Mouse (Mus musculus): ENCODE data around the gene Gse1. TPM values are rescaled to one million over a fixed set of nuclear protein-coding genes. Genes with fewer than 3 reads are reported as not detected.
A peak's percentile ranks its signal among the peaks of the same experiment; 100 is the strongest.

Gene Gse1
- polyA plus RNA-seq, 1 experiment from 2014 or later: 10.2 TPM

- no peaks in the 10 kb centered on the region for H3K36me3 ChIP-seq (ENCODE audit: control insufficient read depth, insufficient read depth, low read length)
- ATAC-seq (ENCODE audit: low read depth): peak; percentile 41; the same call in 1 of the 2 replicates
- H3K4me3 ChIP-seq (ENCODE audit: low read length): peak overlapping the region; percentile 25
- peaks cover 55% of the 10 kb centered on the region for H3K4me1 ChIP-seq (replicated peaks; ENCODE audit: control insufficient read depth, insufficient read depth, low read length)
- H3K4me2 ChIP-seq (ENCODE audit: low read depth, low read length): peak overlapping the region; percentile 48
- 11% methylated on average over 18 of the region's 20 CpGs for WGBS
- H3K9ac ChIP-seq (ENCODE audit: low read length): peak overlapping the region; percentile 53
- no peaks in the 10 kb centered on the region for H3K9me3 ChIP-seq (ENCODE audit: control insufficient read depth, low read length)
- no peaks in the 10 kb centered on the region for H3K27me3 ChIP-seq (ENCODE audit: control insufficient read depth, insufficient read depth, low read depth, low read length)
- peak overlapping the region; percentile 74 for H3K27ac ChIP-seq (ENCODE audit: low read length)
Measured at GRCm38 (mm10) chr8:120504251-120505081, 276.2 kb downstream of the Gse1 start.

DNA sequence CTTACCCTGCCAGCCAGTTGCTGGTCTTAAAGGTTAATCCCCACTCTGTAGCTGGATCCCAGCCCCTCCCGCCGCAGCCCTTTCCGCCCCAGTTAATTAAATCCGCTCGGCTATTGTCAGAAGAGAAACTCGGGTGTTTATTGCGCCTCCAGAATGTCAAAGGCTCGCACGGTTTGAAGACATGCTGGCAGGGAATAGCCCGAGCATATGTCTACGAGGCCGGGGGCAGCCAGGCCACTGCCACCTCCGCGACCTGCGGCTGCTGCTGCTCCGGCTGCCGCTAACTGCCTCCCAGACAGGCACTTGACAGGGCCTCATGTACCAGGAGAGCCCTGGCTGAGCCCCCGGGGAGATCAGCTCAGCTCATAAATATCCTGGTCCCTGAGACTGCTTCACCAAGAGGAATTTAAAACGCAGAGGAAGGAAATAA, 276.8 kb downstream of the Gse1 start:
- H3K4me2 ChIP-seq (ENCODE audit: low read depth, low read length): peak overlapping the region; percentile 48
- 5% methylated on average over 19 of the region's 19 CpGs for WGBS
- H3K27me3 ChIP-seq (ENCODE audit: control insufficient read depth, insufficient read depth, low read depth, low read length): no peaks in the 10 kb centered on the region
- ATAC-seq (ENCODE audit: low read depth): peak; percentile 13; the same call in 1 of the 2 replicates
- H3K4me1 ChIP-seq (replicated peaks; ENCODE audit: control insufficient read depth, insufficient read depth, low read length): peaks cover 61% of the 10 kb centered on the region
- H3K9ac ChIP-seq (ENCODE audit: low read length): peak overlapping the region; percentile 53
- peak overlapping the region; percentile 74 for H3K27ac ChIP-seq (ENCODE audit: low read length)
- H3K9me3 ChIP-seq (ENCODE audit: control insufficient read depth, low read length): no peaks in the 10 kb centered on the region
- H3K36me3 ChIP-seq (ENCODE audit: control insufficient read depth, insufficient read depth, low read length): no peaks in the 10 kb centered on the region
- peak overlapping the region; percentile 25 for H3K4me3 ChIP-seq (ENCODE audit: low read length)

DNA sequence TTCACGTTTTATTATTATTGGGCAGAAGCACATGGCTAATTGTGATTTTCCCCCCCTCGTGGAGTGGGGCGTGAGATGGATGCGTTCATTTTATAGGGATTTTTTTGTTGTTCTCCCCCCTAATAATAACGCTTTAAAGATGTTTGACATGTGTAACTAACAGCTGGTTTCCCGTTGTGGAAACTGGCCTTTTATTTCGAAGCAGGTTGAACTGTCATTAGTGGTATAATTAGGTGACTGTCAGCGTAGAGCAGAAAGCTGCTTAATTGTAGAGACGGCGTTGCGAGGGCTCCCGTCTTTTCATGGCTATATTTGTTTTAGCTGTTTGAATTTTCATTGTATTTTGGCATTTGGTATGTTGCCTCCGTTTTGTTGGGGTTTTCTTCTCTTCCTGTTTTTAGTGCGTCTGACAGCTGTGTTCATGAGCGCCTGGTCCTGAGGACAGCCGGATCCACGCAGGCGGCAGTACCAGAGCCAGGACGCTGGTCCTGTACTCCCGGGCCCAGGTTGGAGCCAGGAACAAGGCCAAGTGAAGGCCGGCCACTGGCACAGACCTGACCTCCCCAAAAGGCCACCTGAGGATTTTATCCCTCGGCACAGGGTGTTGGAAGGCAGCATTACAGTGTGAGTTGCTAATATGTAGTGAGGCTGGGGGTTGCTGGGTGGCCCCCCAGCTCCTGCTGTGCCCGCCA, 277.5 kb downstream of the Gse1 start:
- Histone ChIP-seq H3K27ac (ENCODE audit: low read length) (peak overlapping the region; percentile 74; the same call in 1 of the 2 replicates), H3K4me2 (ENCODE audit: low read depth, low read length) (peak overlapping the region; percentile 48), H3K36me3 (ENCODE audit: control insufficient read depth, insufficient read depth, low read length) (no peaks in the 10 kb centered on the region), H3K9ac (ENCODE audit: low read length) (peak overlapping the region; percentile 53; the same call in 1 of the 2 replicates), H3K4me1 (replicated peaks; ENCODE audit: control insufficient read depth, insufficient read depth, low read length) (peaks cover 59% of the 10 kb centered on the region), H3K27me3 (ENCODE audit: control insufficient read depth, insufficient read depth, low read depth, low read length) (no peaks in the 10 kb centered on the region), H3K4me3 (ENCODE audit: low read length) (no peak overlapping the region), H3K9me3 (ENCODE audit: control insufficient read depth, low read length) (no peaks in the 10 kb centered on the region)
- no peak for ATAC-seq (ENCODE audit: low read depth)
- WGBS: 36% methylated on average over 23 of the region's 23 CpGs

GRCm38 (mm10) chr8:120506562-120506961, 278.3 kb downstream of the Gse1 start:
- 65% methylated on average over 2 of the region's 2 CpGs for WGBS

GRCm38 (mm10) chr8:120507290-120507689, 279.0 kb downstream of the Gse1 start:
- WGBS: 90% methylated on average over 9 of the region's 9 CpGs
- peaks cover 61% of the 10 kb centered on the region for H3K4me1 ChIP-seq (replicated peaks; ENCODE audit: control insufficient read depth, insufficient read depth, low read length)

More at GRCm38 (mm10) chr8:120506562-120506961, 278.3 kb downstream of the Gse1 start:
- no peak for ATAC-seq (ENCODE audit: low read depth)
- no peak overlapping the region for H3K4me2 ChIP-seq (ENCODE audit: low read depth, low read length)
- H3K36me3 ChIP-seq (ENCODE audit: control insufficient read depth, insufficient read depth, low read length): no peaks in the 10 kb centered on the region
- H3K27ac ChIP-seq (ENCODE audit: low read length): no peak overlapping the region
- no peaks in the 10 kb centered on the region for H3K27me3 ChIP-seq (ENCODE audit: control insufficient read depth, insufficient read depth, low read depth, low read length)
- H3K9me3 ChIP-seq (ENCODE audit: control insufficient read depth, low read length): no peaks in the 10 kb centered on the region
- peaks cover 59% of the 10 kb centered on the region for H3K4me1 ChIP-seq (replicated peaks; ENCODE audit: control insufficient read depth, insufficient read depth, low read length)
- no peak overlapping the region for H3K4me3 ChIP-seq (ENCODE audit: low read length)
- no peak overlapping the region for H3K9ac ChIP-seq (ENCODE audit: low read length)

GRCm38 (mm10) chr8:120509136-120510034, 281.1 kb downstream of the Gse1 start:
- H3K4me3 ChIP-seq (ENCODE audit: low read length): peak overlapping the region; percentile 14
- H3K27me3 ChIP-seq (ENCODE audit: control insufficient read depth, insufficient read depth, low read depth, low read length): no peaks in the 10 kb centered on the region
- H3K9me3 ChIP-seq (ENCODE audit: control insufficient read depth, low read length): no peaks in the 10 kb centered on the region
- peak overlapping the region; percentile 40 for H3K4me2 ChIP-seq (ENCODE audit: low read depth, low read length)
- ATAC-seq (ENCODE audit: low read depth): peak; percentile 63
- 0 out of 2 replicates have a peak overlapping the region, but pooled peaks have one; percentile 8 for H3K9ac ChIP-seq (ENCODE audit: low read length)
- H3K4me1 ChIP-seq (replicated peaks; ENCODE audit: control insufficient read depth, insufficient read depth, low read length): peaks cover 56% of the 10 kb centered on the region
- H3K27ac ChIP-seq (ENCODE audit: low read length): no peak overlapping the region; the same call in 1 of the 2 replicates
- no peaks in the 10 kb centered on the region for H3K36me3 ChIP-seq (ENCODE audit: control insufficient read depth, insufficient read depth, low read length)
- WGBS: 11% methylated on average over 21 of the region's 21 CpGs

More at GRCm38 (mm10) chr8:120507290-120507689, 279.0 kb downstream of the Gse1 start:
- Histone ChIP-seq H3K9ac (ENCODE audit: low read length) (no peak overlapping the region), H3K36me3 (ENCODE audit: control insufficient read depth, insufficient read depth, low read length) (no peaks in the 10 kb centered on the region), H3K27me3 (ENCODE audit: control insufficient read depth, insufficient read depth, low read depth, low read length) (no peaks in the 10 kb centered on the region), H3K9me3 (ENCODE audit: control insufficient read depth, low read length) (no peaks in the 10 kb centered on the region), H3K4me3 (ENCODE audit: low read length) (no peak overlapping the region), H3K4me2 (ENCODE audit: low read depth, low read length) (no peak overlapping the region), H3K27ac (ENCODE audit: low read length) (no peak overlapping the region)
- ATAC-seq (ENCODE audit: low read depth): no peak

DNA sequence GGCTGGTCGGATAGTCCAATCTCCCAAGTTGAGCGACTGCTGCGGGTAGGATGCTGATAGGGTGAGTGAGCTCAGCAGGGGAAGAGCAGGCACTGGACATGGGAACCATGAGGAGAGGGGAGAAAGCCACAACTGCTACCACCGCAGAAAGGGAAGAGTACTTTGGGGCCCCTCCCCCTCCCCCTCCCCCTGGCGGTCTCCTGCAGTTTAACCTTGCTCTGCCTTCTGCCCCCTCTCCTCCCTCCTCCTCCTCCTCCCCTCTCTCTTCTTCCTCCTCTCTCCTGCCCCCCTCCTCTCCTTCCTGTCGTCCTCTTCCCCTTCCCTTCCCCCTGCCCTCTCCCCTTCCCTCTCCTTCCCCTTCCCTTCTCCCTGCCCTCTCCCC, 281.8 kb downstream of the Gse1 start:
- no peak overlapping the region; the same call in 1 of the 2 replicates for H3K4me2 ChIP-seq (ENCODE audit: low read depth, low read length)
- 0 out of 2 replicates have a peak overlapping the region, but pooled peaks have one; percentile 8 for H3K9ac ChIP-seq (ENCODE audit: low read length)
- 8% methylated on average over 5 of the region's 6 CpGs for WGBS
- peaks cover 50% of the 10 kb centered on the region for H3K4me1 ChIP-seq (replicated peaks; ENCODE audit: control insufficient read depth, insufficient read depth, low read length)
- no peaks in the 10 kb centered on the region for H3K27me3 ChIP-seq (ENCODE audit: control insufficient read depth, insufficient read depth, low read depth, low read length)
- no peak overlapping the region for H3K4me3 ChIP-seq (ENCODE audit: low read length)
- H3K9me3 ChIP-seq (ENCODE audit: control insufficient read depth, low read length): no peaks in the 10 kb centered on the region
- no peaks in the 10 kb centered on the region for H3K36me3 ChIP-seq (ENCODE audit: control insufficient read depth, insufficient read depth, low read length)
- ATAC-seq (ENCODE audit: low read depth): no peak
- H3K27ac ChIP-seq (ENCODE audit: low read length): no peak overlapping the region

DNA sequence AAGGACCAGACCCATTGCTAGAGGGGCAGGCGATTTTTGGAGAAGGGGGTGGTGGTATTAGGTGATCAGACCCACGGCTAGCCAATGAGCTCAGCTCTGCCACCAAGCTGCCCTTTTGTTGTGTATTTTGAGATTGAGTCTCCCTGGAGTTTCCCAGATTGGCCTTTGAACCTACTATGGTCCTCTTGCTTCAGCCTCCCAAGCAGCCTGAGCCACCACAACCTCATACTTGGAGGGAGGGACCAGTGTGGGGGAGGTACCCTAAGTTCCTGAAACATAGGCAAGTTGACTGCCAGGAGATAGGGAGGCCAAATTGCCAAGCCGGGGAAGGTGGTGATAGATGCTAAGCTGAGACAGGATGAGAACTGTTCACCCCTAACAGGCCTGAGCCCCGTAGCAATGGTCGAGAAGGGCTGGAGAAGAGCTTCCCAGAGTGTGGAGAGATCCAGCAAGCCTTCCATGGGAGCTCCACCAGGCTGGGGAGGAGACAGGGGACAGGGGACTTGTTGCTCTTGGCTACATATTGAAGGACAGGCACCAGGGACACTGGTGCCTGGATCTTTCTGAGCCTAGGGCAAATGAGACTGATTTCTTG, 282.7 kb downstream of the Gse1 start:
- whole genome bisulfite sequencing: 42% methylated on average over 5 of the region's 5 CpGs
- H3K4me2 ChIP-seq (ENCODE audit: low read depth, low read length): no peak overlapping the region
- peaks cover 42% of the 10 kb centered on the region for H3K4me1 ChIP-seq (replicated peaks; ENCODE audit: control insufficient read depth, insufficient read depth, low read length)
- ATAC-seq (ENCODE audit: low read depth): no peak
- H3K4me3 ChIP-seq (ENCODE audit: low read length): no peak overlapping the region
- H3K27me3 ChIP-seq (ENCODE audit: control insufficient read depth, insufficient read depth, low read depth, low read length): no peaks in the 10 kb centered on the region
- H3K9me3 ChIP-seq (ENCODE audit: control insufficient read depth, low read length): no peaks in the 10 kb centered on the region
- no peak overlapping the region for H3K27ac ChIP-seq (ENCODE audit: low read length)
- H3K9ac ChIP-seq (ENCODE audit: low read length): no peak overlapping the region
- no peaks in the 10 kb centered on the region for H3K36me3 ChIP-seq (ENCODE audit: control insufficient read depth, insufficient read depth, low read length)
